Mouse (Mus musculus): ENCODE measurements around the gene Car6. TPM values are rescaled to one million over a fixed set of nuclear protein-coding genes. Genes with fewer than 3 reads are reported as not detected.
A peak's percentile ranks its signal among the peaks of the same experiment; 100 is the strongest.

Car6 gene
- total RNA-seq (2021) = not detected
- long read RNA-seq, experiment 1 = 0 reads
- long read RNA-seq, experiment 2 = 0 reads

DNA sequence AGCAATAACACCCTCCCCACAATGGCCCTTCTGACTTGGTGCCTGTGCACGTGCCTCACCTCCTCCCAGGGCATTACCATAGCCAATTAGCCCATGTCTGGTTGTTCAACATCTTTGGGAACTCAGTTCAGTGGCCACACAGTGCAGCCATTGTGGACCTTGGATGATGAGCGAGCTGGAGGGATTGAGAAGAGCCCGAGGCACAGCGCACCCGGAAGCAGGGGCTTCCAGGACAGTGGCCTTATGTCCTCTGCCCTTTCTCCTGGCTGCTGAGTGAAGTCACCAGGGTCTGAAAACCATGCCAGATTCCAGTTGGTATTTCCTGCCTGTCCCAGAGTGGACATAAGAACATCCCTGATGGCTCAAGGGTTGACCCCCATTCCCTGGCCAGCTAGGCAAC is at the start of gene Car6:
Car6 (minus strand) TSS at position 101 of the 400 bp plus-strand sequence.
- DNase-seq = no peak

DNA sequence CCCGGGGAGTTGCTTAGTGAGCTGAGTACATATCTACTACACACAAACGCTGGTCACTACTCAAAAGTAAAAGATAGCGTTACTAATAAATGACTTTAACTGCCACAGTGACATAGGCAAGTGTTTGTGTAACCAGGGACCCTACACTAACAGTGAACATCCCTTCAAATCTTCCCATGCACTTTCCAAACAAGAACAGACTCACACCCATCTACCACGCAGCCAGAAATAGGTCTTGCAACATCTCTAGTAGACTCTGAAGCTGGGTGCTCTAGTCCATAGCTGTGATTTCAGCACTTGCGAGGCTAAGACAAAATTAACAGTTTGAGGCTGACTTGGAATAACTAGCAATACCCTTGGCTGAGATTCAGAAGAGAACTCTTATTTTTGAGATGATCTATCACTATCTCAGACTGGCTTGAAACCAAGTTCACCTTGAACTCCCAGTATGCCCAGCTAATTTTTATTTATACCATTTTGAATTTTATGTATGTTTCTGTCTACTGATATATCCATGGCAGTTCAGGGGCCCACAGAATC is 48.7 kb upstream of the Car6 start:
- DNase-seq = no peak

DNA sequence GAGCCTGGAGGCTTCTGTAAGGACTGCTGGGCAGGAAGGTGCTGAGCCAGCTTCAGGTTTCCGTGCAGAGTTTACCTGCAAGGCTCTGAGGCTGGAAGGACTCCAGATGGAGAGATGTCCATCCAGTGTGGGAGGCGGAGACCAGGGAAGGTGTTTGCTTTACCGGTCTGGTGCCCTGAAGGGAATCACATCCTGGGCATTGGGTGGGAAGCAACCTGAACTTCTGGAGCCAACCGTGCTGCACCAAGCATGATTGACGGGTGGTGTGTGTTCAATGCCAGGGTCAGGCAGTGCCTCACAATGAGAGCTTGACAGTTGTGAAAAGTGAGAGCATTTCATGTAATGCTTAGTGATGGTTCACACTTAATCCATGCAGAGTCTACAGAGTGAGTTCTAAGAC is 47.8 kb upstream of the Car6 start:
- no peak for DNase-seq

- peak; percentile 43 for DNase-seq
Measured at GRCm38 (mm10) chr4:150248009-150248408, 46.9 kb upstream of the Car6 start.

GRCm38 (mm10) chr4:150245876-150246275 is 44.7 kb upstream of the Car6 start:
- peak; percentile 78 for DNase-seq

DNA sequence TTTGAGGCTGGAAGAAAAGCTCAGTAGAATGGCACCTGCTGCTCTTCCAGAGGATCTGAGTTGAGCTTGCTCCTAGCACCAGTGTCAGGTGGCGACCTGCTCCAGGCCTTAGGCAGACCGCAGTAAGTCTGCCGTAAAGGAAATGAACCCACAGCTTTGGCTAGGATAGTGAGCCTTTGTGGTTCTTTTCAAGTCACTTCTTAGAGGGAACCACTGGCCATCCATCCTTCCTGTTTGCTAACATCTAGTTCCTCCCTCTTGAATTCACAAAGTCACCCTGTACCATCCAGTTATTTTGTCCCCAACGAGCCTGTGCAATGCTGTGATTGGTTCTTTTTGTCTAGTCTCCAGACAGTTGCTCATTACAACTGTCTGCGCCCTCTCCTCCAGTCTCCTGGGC is 41.6 kb upstream of the Car6 start:
- DNase-seq = no peak

DNA sequence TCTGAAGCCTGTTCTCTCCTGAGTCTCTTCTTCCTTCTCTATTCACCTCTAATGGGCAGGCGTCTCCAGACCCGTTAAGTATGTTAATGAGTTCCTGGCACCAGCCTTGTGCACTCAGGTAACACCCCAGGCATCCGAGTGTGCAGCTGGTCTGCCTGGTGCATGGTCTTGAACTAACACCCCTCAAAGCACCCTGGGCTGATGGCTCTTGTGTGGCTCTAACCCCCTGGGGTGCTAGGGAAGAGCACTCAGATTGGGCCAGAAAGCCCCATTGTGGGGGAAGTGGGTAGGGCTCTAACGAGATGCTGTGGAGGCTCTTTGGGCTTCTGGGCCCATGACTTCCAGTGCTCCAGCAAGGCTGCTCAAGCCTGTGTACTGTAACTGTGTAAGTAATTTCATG is 40.6 kb upstream of the Car6 start:
- no peak for DNase-seq

DNA sequence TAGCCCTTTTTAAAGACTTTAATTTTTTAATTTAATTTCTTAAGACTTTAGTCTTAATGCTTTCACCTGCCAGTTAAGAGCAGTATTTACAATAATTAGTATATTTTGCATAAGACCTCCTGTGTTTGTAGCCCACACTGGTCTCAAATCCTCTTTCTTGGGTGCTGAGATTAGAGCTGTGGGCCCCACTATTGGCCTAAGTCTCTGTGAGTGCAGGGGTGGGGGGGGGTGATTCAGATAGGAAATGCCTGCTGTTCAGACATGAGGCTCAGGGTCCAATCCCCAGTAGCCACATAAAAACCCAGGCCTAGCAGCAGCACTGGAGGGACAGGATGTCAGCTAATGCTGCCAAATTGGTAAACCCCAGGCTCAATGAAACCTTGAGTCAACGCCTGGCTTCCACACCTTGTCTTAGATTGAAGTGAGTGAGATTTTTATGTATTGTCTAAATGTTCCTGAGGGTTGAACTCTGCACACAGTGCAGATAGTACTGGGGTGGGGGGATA is 39.3 kb upstream of the Car6 start:
- no peak for DNase-seq

GRCm38 (mm10) chr4:150239951-150240368 is 38.8 kb upstream of the Car6 start:
- peak; percentile 60 for DNase-seq

DNA sequence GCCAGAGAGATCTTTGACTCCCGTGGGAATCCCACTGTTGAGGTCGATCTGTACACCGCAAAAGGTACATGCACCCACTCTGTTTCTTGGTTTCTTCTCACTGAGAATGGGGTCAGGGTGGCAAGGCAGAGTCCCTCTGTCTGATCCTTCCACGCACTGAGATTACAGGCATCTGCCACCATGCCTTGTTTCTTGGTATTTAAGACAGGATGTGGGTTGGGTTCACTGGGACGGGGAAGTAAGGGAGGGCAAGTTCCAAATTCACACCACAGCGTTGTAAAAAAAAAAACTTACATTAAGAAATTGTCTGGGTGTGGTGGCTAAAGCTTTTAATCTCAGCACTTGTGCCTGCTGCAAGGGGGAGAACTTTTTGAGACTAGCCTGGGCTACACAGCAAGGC is 38.4 kb upstream of the Car6 start:
- no peak for DNase-seq

- no peak for DNase-seq
Measured at GRCm38 (mm10) chr4:150239087-150239480, 38.0 kb upstream of the Car6 start.

DNA sequence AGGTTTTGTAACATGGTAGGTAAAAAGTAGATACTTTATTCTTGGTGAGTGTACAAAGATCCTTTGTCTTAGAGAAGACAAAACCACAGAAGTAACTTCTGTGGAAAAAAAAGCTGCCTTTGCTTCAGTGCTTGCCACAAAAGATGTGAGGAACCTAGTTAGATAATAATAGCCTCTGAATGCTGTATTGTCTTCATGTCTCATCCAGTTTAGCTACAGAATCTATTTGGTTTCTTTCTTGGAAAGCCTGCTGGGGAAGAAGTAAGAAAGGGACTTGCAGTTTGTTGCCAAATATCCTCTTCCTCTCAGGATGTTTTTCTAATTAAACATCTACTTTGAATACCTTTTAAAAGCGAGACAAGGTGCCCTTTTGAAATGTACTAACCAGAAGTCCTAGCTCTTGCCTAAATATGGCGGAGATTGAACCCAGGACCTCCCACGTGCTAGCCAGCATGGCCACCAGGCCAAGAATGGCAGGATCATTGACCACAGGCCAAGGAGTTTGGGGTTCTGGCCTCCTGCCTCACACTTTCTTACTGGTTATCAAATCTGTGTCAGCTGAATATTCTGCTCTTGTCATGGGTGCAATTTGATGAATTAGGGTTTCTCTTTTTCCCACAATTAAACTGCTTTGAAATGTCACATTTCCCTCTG is 37.4 kb upstream of the Car6 start:
- DNase-seq = no peak

- no peak for DNase-seq
Measured at GRCm38 (mm10) chr4:150237636-150238361, 36.7 kb upstream of the Car6 start.

DNA sequence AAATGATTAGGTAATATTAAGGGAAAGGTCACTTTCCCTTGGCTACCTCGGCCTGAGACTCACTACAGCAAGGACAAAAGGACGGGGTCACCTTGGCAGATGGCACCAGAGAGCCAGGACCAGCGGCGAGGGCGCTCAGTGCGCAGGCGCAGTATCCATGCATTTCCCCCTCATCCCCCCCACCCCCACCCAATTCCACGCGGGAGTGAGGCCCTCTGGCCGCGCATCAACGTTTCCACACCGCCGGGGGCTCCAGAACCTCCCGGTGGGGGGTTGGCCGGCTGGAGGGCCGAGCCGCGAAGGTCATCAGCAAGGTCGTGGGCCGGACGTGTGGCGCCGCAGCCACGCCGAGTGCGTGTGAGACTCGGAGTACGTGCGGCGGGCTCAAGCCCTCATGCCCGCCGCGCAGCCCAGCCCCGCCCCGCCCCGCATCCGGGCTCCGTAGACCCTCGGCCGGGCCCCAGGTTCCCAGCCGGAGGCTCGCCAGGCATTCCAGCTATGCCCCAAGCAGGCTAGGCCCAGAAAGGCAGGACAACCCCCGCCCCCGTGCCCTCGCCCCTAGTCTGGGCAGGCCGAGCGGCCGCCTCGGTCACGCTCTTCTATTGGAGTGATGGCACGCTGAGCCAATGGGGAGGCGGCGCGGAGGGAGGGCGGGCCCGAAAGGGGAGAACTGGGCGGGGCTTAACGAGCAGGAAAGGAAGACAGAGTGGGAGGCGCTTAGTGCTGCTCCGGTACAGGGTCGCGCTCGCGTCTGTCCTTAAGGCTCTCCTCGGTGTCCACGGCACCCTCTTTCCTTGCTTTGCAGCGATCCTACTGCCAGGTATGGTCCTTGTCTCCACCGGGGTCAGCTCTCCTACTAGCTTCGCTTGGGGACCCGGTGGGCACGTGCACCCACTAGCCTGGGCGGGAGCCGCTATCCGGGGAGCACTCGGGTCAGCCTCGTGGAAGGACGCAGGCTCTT is 35.7 kb upstream of the Car6 start, which contains the start of gene Eno1:
Eno1 (plus strand) TSS at position 201 of the 961 bp plus-strand sequence.
- peak; percentile 96 for DNase-seq

GRCm38 (mm10) chr4:150236031-150236430 is 34.9 kb upstream of the Car6 start:
- DNase-seq = no peak

- no peak for DNase-seq
Measured at GRCm38 (mm10) chr4:150235585-150235984, 34.5 kb upstream of the Car6 start.

- no peak for DNase-seq
Measured at GRCm38 (mm10) chr4:150234599-150235327, 33.6 kb upstream of the Car6 start.

GRCm38 (mm10) chr4:150231871-150232270 is 30.7 kb upstream of the Car6 start:
- DNase-seq = peak; percentile 46

DNA sequence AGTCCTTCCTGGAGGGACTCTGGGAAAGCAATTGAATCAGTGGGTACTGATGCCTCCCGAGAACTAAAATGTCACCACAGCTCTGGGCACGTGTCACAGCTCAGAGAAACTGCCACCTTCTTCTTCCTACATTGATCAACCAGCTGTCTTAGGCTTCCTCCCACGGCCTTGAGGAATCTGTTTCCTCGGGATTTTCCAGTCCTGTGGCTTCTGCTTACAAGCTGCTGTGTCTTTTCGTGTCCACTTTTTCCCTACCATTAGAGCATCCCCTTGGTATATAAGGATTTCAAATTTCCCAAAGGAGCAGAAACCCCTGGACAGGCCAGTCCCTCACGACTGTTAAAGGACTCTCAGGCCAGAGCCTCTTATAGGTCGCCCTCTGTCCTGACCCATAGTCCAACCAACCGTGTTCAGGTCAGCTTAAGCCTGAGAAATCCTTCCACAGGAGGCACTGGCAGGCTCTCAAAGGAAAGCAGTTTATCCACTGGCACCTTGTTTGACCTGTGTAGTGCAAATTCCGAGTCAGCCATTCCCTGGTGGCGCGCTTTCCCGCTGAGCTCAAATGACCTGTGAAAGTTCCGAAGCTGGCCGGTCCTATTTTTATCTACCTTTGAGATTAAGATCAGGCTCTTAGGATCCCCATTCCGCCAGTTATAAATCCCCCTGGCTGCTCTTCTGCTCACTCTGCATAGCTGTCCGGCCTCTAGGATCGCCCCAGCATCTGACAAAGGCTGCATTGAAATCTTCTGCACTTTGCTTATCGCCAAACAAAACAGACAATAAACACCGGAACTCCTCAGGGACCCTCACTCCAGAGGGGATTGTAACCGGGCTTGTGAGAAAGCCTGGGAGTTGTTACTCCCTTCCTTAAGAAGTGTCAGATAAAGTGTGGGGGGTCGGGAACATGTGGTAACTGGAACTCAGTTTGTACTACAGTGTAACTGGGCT is 29.6 kb upstream of the Car6 start:
- peak; percentile 82 for DNase-seq

DNA sequence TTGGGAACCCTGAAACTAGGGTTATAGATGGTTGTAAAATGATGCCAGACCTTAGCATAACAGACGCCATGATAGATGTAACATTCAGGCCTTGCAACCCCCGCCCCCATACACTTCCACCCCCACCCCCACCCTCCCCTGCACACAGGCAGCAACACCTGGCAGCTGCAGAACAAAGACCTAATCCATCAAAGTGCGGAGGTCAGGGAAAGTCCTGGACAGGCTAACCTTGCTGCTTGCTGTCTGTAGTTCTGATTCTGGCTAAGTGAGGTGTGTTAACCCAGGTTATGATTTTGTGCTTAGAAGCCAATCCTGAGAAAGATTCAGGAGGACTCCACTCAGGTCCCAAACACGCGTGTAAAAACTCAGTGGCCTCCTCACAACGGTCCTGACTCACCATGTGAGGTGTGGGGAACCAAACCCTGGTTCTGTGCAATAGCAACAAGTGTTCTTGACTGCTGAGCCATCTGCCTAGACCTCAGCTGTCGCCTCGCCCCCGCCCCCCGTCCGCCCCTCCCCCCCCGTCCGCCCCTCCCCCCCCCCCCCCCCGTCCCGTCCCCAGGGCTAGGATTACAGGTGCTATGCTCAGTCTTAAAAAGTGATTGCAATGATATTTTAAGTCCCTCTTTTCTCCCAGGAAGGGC is 28.7 kb upstream of the Car6 start:
- DNase-seq = no peak
